Mouse (Mus musculus): ENCODE measurements at regions not wholly inside any gene's neighbourhood (a gene's known extent, or its start where the extent isn't known, plus 50 kb on each side); places are given as distances from the start of the nearest gene placed in this dataset.

GRCm38 (mm10) chr1:138369953-138370482, 96.5 kb downstream of the Atp6v1g3 start:
- Histone ChIP-seq H3K27me3 (ENCODE audit: control insufficient read depth, insufficient read depth, low read length) (no peaks in the 10 kb centered on the region), H3K36me3 (ENCODE audit: control insufficient read depth, insufficient read depth, low read length) (no peaks in the 10 kb centered on the region), H3K4me2 (ENCODE audit: low read length) (no peak overlapping the region), H3K4me1 (ENCODE audit: control insufficient read depth, insufficient read depth, low read length) (no peaks in the 10 kb centered on the region), H3K27ac (replicated peaks; ENCODE audit: low read depth, low read length) (no peak overlapping the region), H3K9me3 (ENCODE audit: control insufficient read depth, low read length) (no peaks in the 10 kb centered on the region), H3K4me3 (replicated peaks; ENCODE audit: low read depth, low read length) (no peak overlapping the region), H3K9ac (replicated peaks; ENCODE audit: low read length) (no peak overlapping the region)
- ATAC-seq (ENCODE audit: low FRiP score, low TSS enrichment) (no peak), DNase-seq (no peak)

DNA sequence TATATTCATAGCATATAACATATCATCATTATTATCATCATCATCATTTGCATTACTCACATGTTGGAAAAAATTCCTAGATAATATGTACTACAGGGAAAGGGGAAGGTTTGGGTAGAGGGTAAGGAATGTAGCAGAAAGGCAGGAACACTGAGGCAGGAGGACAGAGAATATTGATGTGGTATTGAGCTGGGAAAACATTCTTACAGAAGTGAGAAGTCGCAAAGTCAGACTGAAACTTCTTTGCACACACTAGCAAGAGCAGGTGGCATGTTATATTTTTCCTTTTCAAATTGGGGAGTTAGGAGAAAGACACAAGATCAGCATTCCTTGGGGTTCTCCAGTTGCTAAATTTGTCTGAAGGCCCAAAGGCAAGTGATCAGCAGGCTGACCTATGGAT, 97.9 kb downstream of the Atp6v1g3 start:
- no peak overlapping the region for H3K9ac ChIP-seq (replicated peaks; ENCODE audit: low read length)
- H3K4me1 ChIP-seq (ENCODE audit: control insufficient read depth, insufficient read depth, low read length), result no peaks in the 10 kb centered on the region
- no peaks in the 10 kb centered on the region for H3K27me3 ChIP-seq (ENCODE audit: control insufficient read depth, insufficient read depth, low read length)
- no peaks in the 10 kb centered on the region for H3K36me3 ChIP-seq (ENCODE audit: control insufficient read depth, insufficient read depth, low read length)
- no peak for DNase-seq
- no peak overlapping the region for H3K4me2 ChIP-seq (ENCODE audit: low read length)
- H3K9me3 ChIP-seq (ENCODE audit: control insufficient read depth, low read length), result no peaks in the 10 kb centered on the region
- no peak overlapping the region for H3K4me3 ChIP-seq (replicated peaks; ENCODE audit: low read depth, low read length)
- WGBS, result 94% methylated on average over 1 of the region's 1 CpGs
- no peak overlapping the region for H3K27ac ChIP-seq (replicated peaks; ENCODE audit: low read depth, low read length)
- no peak for ATAC-seq (ENCODE audit: low FRiP score, low TSS enrichment)

DNA sequence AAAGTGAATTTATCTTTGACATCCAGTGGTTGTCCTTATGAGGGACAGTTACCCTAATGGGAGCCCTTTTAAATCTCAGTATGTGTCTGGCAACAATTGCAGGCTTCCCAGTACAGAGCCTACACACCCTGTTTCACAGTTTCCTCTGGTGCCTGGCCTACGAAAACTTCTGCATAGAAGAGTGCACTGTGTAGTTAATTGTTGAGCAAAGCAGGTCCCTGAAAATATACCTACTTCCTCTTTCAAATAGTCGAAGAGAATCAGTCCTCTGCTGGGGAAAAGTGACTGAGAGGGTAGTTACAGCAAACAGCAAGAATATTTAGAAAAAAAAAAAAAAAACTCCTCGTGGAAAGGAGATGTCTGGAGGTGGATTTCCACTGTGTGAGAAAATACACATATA, 110.6 kb downstream of the Atp6v1g3 start:
- no peaks in the 10 kb centered on the region for H3K36me3 ChIP-seq (ENCODE audit: control insufficient read depth, insufficient read depth, low read length)
- no peak for DNase-seq
- H3K4me3 ChIP-seq (replicated peaks; ENCODE audit: low read depth, low read length), result no peak overlapping the region
- H3K27me3 ChIP-seq (ENCODE audit: control insufficient read depth, insufficient read depth, low read length), result no peaks in the 10 kb centered on the region
- H3K27ac ChIP-seq (replicated peaks; ENCODE audit: low read depth, low read length), result peak overlapping the region; percentile 84
- ATAC-seq (ENCODE audit: low FRiP score, low TSS enrichment), result no peak
- peaks cover 16% of the 10 kb centered on the region for H3K4me1 ChIP-seq (ENCODE audit: control insufficient read depth, insufficient read depth, low read length)
- no peak overlapping the region for H3K4me2 ChIP-seq (ENCODE audit: low read length)
- no peaks in the 10 kb centered on the region for H3K9me3 ChIP-seq (ENCODE audit: control insufficient read depth, low read length)
- H3K9ac ChIP-seq (replicated peaks; ENCODE audit: low read length), result no peak overlapping the region
- WGBS, result 88% methylated on average over 3 of the region's 3 CpGs

- Histone ChIP-seq H3K4me2 (ENCODE audit: low read length) (peak overlapping the region; percentile 42), H3K4me3 (replicated peaks; ENCODE audit: low read depth, low read length) (no peak overlapping the region), H3K36me3 (ENCODE audit: control insufficient read depth, insufficient read depth, low read length) (no peaks in the 10 kb centered on the region), H3K9ac (replicated peaks; ENCODE audit: low read length) (no peak overlapping the region; the same call in 1 of the 2 replicates), H3K4me1 (ENCODE audit: control insufficient read depth, insufficient read depth, low read length) (peaks cover 16% of the 10 kb centered on the region), H3K27ac (replicated peaks; ENCODE audit: low read depth, low read length) (peak overlapping the region; percentile 84), H3K27me3 (ENCODE audit: control insufficient read depth, insufficient read depth, low read length) (no peaks in the 10 kb centered on the region), H3K9me3 (ENCODE audit: control insufficient read depth, low read length) (no peaks in the 10 kb centered on the region)
- peak; percentile 84 for DNase-seq
- ATAC-seq (ENCODE audit: low FRiP score, low TSS enrichment), result peak; percentile 86
- 17% methylated on average over 19 of the region's 19 CpGs for WGBS
Observed at GRCm38 (mm10) chr1:138385156-138385841, 111.8 kb downstream of the Atp6v1g3 start.

DNA sequence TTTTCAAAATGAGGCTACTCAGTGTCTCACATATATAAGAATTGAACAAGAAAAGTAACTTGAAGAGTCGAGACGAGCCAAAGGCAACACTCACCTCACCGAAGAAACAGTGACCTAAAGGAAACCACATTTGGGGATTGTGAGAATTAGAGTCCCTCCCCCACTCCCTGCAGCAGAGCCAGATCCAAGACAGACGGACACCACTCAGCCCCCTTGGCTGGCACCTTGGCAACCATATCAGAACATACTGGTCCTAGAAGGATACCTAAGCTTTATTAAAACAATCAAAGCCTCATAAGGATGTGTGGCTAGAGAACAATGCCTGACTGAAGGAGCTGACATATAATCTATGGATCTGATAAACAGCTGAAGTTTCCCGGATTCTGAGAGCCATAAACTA, 112.5 kb downstream of the Atp6v1g3 start:
- 49% methylated on average over 5 of the region's 5 CpGs for WGBS

DNA sequence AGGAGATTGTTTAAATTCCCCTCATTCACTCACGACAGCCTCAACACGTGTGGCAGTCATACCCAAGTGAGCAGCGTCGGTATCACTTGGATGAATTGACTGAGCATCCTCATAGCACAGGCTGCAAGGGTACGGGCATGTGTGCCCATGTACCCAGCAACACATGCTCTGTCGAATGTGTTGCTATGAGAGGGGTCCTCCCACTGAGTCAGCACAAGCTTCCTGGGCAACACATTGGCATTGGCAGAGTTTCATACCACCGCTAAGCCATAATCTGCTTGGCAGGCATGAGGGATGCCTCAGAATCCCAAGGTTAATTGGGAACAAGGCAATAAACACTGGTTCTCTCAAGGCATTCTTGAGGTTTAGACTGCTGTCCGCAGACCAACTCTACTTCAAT, 115.1 kb downstream of the Atp6v1g3 start:
- Histone ChIP-seq H3K36me3 (ENCODE audit: control insufficient read depth, insufficient read depth, low read length) (no peaks in the 10 kb centered on the region), H3K9ac (replicated peaks; ENCODE audit: low read length) (no peak overlapping the region), H3K4me3 (replicated peaks; ENCODE audit: low read depth, low read length) (no peak overlapping the region), H3K9me3 (ENCODE audit: control insufficient read depth, low read length) (no peaks in the 10 kb centered on the region), H3K4me2 (ENCODE audit: low read length) (no peak overlapping the region), H3K4me1 (ENCODE audit: control insufficient read depth, insufficient read depth, low read length) (peaks cover 16% of the 10 kb centered on the region), H3K27me3 (ENCODE audit: control insufficient read depth, insufficient read depth, low read length) (no peaks in the 10 kb centered on the region), H3K27ac (replicated peaks; ENCODE audit: low read depth, low read length) (no peak overlapping the region)
- WGBS, result 89% methylated on average over 8 of the region's 8 CpGs
- DNase-seq (no peak), ATAC-seq (ENCODE audit: low FRiP score, low TSS enrichment) (no peak)

More for the DNA sequence above, 112.5 kb downstream of the Atp6v1g3 start:
- Histone ChIP-seq H3K9ac (replicated peaks; ENCODE audit: low read length) (no peak overlapping the region), H3K9me3 (ENCODE audit: control insufficient read depth, low read length) (no peaks in the 10 kb centered on the region), H3K4me1 (ENCODE audit: control insufficient read depth, insufficient read depth, low read length) (peaks cover 16% of the 10 kb centered on the region), H3K4me3 (replicated peaks; ENCODE audit: low read depth, low read length) (no peak overlapping the region), H3K36me3 (ENCODE audit: control insufficient read depth, insufficient read depth, low read length) (no peaks in the 10 kb centered on the region), H3K27ac (replicated peaks; ENCODE audit: low read depth, low read length) (peak overlapping the region; percentile 84), H3K27me3 (ENCODE audit: control insufficient read depth, insufficient read depth, low read length) (no peaks in the 10 kb centered on the region), H3K4me2 (ENCODE audit: low read length) (no peak overlapping the region)
- DNase-seq, result peak; percentile 39
- no peak for ATAC-seq (ENCODE audit: low FRiP score, low TSS enrichment)

DNA sequence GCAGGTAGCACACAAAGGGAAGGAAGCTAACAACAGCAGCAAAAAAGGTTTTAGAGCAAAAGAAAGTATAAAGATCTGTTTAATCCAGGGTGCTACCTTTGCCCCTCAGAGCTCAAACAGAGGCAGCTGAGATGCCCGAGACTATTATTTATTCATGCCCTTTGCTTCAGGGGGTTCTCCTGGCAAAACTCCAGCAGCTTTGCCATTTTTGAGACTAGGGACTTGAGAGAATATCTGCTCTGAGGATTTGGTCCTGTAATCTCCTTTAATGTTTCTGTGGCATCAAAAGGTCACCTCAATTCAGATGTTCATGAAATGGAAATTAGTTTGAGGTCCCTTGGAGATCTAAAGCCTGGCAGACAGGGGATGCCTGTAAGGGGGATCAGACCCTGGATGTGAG, 116.1 kb downstream of the Atp6v1g3 start:
- Histone ChIP-seq H3K9me3 (ENCODE audit: control insufficient read depth, low read length) (no peaks in the 10 kb centered on the region), H3K4me1 (ENCODE audit: control insufficient read depth, insufficient read depth, low read length) (peaks cover 15% of the 10 kb centered on the region), H3K4me3 (replicated peaks; ENCODE audit: low read depth, low read length) (no peak overlapping the region), H3K27me3 (ENCODE audit: control insufficient read depth, insufficient read depth, low read length) (no peaks in the 10 kb centered on the region), H3K27ac (replicated peaks; ENCODE audit: low read depth, low read length) (0 out of 2 replicates have a peak overlapping the region, but pooled peaks have one; percentile 28), H3K4me2 (ENCODE audit: low read length) (no peak overlapping the region), H3K36me3 (ENCODE audit: control insufficient read depth, insufficient read depth, low read length) (no peaks in the 10 kb centered on the region), H3K9ac (replicated peaks; ENCODE audit: low read length) (no peak overlapping the region)
- 31% methylated on average over 1 of the region's 1 CpGs for WGBS
- DNase-seq (peak; percentile 68), ATAC-seq (ENCODE audit: low FRiP score, low TSS enrichment) (peak; percentile 38; the same call in 1 of the 2 replicates)

- WGBS, result 71% methylated on average over 3 of the region's 3 CpGs
- no peak overlapping the region for H3K4me3 ChIP-seq (replicated peaks; ENCODE audit: low read depth, low read length)
- H3K4me1 ChIP-seq (ENCODE audit: control insufficient read depth, insufficient read depth, low read length), result no peaks in the 10 kb centered on the region
- no peaks in the 10 kb centered on the region for H3K36me3 ChIP-seq (ENCODE audit: control insufficient read depth, insufficient read depth, low read length)
- H3K9me3 ChIP-seq (ENCODE audit: control insufficient read depth, low read length), result no peaks in the 10 kb centered on the region
- no peaks in the 10 kb centered on the region for H3K27me3 ChIP-seq (ENCODE audit: control insufficient read depth, insufficient read depth, low read length)
- H3K27ac ChIP-seq (replicated peaks; ENCODE audit: low read depth, low read length), result no peak overlapping the region
- no peak overlapping the region for H3K9ac ChIP-seq (replicated peaks; ENCODE audit: low read length)
- ATAC-seq (ENCODE audit: low FRiP score, low TSS enrichment) (no peak), DNase-seq (no peak)
- no peak overlapping the region for H3K4me2 ChIP-seq (ENCODE audit: low read length)
Observed at GRCm38 (mm10) chr1:138418610-138419009, 145.1 kb downstream of the Atp6v1g3 start.

GRCm38 (mm10) chr1:138427416-138427815, 153.9 kb downstream of the Atp6v1g3 start:
- ATAC-seq (ENCODE audit: low FRiP score, low TSS enrichment), result no peak
- no peaks in the 10 kb centered on the region for H3K4me1 ChIP-seq (ENCODE audit: control insufficient read depth, insufficient read depth, low read length)
- H3K4me3 ChIP-seq (replicated peaks; ENCODE audit: low read depth, low read length), result no peak overlapping the region
- no peaks in the 10 kb centered on the region for H3K36me3 ChIP-seq (ENCODE audit: control insufficient read depth, insufficient read depth, low read length)
- H3K9me3 ChIP-seq (ENCODE audit: control insufficient read depth, low read length), result no peaks in the 10 kb centered on the region
- no peak for DNase-seq
- H3K27me3 ChIP-seq (ENCODE audit: control insufficient read depth, insufficient read depth, low read length), result no peaks in the 10 kb centered on the region
- 89% methylated on average over 2 of the region's 2 CpGs for WGBS
- H3K4me2 ChIP-seq (ENCODE audit: low read length), result no peak overlapping the region
- H3K9ac ChIP-seq (replicated peaks; ENCODE audit: low read length), result no peak overlapping the region
- H3K27ac ChIP-seq (replicated peaks; ENCODE audit: low read depth, low read length), result no peak overlapping the region

All from midbrain, embryonic 14.5 days (tissue).